Mouse (Mus musculus) gastrocnemius, adult 8-10 months (tissue): ENCODE data around the gene Tlr13. TPM values are rescaled to one million over a fixed set of nuclear protein-coding genes. Genes with fewer than 3 reads are reported as not detected.

Experiments
- DNase-seq, 2 experiments: peaks; one replicate each; pipeline ENCODE4 v3.0.0; 2022; ENCODE audit warnings: low spot score in 2 of 2
- total RNA-seq, 4 experiments: library from RNA; stranded (reverse); gene quantifications; 2 replicates each; pipeline ENCODE4 v1.2.4; 2022

The Tlr13 gene
- total RNA-seq = under 1 TPM in 3 of 4 experiments, not detected in 1; 0.07 to 0.32 (median 0.16) TPM

DNA sequence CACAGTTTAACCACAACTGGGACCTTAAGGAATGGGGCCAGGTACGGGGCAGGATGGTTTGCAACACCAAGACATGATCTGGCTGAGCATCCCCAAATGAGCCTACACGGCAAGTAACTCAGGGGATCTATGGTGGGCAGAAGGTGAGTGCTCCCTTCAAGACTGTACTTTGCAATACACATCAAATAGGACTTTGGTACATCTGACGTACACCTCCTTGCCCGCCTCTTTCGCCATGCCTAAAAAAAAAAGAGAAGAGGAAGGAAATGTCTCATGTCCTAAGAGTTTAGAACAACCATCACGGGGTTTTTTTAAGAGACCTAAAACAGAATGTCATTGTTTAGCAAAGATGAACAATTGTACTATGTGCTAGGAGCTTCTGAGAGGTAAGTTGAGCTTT, at the start of gene Tlr13:
Gene Tlr13, plus strand, starts transcription at position 269 of the 400 bp plus-strand sequence.
- no peak for DNase-seq

DNA sequence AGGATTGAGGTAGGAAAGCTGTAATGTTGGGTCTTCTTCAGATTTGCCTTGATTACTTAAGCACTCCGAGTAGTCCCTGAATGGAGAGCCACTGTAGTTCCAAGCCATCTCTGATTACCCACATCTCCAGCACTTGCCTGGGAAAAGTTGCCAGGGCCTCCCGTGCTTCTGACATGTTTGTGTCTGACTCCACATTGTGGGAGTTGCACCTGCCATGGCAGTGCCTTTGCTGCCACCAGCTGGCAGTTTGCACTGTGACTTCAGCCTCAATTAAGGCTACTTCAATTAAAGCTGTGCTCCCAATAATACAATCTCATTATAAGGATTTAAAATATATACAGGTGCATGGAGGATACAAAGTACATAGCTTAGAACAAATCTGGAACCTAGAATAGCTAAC, 37.5 kb upstream of the Tlr13 start:
- peak; percentile 5 to 17 for DNase-seq

DNA sequence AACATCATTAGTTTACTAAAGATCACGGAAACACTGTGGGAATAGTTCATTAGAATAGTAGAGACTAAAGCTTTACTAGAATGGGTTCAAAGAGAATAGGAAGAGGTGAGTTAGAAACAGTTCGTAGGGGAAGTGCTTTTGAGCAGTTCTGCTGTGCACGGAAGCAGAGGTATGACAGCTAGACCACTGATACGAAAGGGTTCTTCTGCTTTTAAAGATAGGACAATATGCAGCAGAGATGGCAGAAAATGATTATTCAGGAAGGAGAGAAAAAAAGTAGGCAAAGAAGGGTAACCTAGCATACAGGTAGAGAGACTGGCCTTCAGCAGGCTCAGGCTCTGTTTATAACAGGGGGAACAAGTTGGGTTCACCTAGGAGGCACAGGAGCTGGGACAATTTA, 29.1 kb upstream of the Tlr13 start:
- DNase-seq = no peak

DNA sequence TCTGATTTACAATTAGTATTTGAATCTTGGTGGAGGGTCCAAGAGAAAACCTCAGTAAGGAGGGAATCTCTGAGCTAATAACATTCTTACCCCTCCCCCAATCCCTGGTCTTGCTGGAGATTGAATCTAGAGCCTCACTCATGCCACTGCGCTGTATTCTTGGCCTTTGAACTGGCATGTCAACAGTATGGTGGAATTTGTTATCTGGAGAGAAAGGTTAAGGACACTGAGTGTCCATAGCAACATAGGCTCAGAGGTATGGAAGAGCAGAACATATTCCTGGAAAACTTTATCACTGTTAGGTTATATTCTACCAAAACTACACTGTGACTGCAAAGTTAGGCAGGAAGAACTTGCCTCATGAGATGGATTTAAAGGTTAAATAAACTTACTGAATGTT, 28.3 kb upstream of the Tlr13 start:
- no peak for DNase-seq

DNA sequence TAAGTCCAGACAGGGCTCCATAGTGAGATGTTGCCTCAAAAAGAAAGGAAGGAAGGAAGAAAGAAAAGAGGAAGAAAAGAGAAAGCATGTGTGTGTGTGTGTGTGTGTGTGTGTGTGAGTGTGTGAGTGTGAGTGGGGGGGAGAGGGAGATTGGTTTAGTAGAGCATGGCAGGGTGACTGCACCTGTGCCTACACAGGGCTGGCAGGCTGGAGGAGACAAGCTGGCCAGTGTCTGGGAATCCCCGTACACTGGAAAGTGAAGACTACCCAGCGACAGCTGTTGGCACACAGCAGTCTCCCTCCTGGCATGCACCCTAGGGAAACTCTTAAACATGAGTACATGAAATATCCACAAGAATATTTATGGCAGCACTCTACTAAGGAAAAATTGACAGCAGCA, 20.2 kb upstream of the Tlr13 start:
- DNase-seq = no peak

DNA sequence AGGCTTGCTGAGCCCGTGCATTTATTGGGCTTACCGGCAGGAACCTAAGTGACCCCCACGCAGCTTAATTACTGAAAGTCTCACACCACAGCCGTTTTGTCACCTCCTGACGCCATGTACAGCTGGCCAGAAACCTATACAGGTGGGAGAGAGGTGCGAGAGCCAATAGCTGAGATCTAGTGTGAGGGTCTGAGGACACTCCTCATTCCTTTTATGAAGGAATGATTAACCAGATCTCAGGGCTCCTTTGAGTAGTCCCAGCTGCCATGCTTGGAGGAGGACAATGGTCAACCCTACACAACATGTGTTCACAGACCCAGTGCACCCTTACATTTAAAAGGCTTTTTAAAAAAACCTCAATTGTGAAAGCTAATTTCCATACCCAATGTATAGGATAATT, 14.7 kb upstream of the Tlr13 start:
- DNase-seq = no peak

DNA sequence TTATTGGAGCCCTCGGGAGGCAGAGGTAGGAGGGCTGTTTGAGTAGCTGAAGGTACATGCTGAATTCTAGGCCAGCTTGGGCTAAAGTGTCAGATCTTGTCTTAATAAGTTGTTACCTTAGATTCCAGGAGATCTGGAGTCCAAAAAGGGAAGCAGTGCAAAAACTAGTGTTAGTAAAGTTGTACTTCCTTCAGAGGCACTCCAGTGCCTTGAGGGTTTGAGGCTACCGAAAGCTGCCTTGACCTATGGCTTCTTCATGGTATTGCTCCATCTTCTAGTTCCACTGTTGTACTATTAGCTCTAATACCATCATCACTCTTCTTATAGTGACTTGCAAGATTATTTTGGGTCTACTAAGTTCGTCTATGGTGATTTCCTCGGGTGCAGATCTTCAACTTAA, 13.1 kb upstream of the Tlr13 start:
- no peak for DNase-seq

DNA sequence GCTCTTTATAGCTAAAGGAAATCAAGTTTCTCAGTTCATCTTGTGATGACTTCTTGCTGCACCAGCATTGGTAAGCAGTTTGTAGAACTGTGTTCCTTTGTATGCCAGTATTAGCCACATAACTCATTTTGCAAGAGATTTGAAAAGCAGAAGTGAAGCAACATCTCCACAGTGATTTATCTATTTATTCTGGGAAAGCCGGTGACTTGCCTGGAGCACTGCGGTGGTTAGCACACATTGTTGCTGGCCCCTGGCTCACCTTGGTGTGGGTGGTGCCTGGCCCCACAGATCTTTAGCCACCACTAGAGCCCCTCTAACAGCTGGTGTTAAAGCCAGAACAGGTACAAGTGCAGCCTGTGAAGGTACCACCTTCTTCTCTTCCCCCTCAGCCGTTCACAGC, 8.1 kb upstream of the Tlr13 start:
- DNase-seq = no peak

DNA sequence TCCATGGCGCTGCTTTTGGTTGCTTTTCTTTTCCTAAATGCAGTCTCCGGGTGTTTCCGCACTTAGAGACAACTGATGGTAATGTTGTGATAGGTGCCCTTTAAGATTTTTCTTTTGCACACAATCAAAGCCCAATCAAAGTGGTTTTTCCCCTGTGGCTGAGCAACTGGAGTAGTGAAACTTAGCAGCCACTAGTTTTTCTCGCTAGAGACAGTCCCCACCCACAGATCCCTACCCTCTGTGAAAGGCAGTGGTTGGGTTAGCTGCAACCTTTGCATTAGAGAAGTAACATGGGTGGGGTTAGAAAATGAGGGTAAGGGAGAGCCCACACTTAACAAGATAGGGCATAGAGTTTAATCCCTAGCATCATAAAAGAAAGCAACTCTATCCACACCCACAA, 7.5 kb upstream of the Tlr13 start:
- DNase-seq = no peak

DNA sequence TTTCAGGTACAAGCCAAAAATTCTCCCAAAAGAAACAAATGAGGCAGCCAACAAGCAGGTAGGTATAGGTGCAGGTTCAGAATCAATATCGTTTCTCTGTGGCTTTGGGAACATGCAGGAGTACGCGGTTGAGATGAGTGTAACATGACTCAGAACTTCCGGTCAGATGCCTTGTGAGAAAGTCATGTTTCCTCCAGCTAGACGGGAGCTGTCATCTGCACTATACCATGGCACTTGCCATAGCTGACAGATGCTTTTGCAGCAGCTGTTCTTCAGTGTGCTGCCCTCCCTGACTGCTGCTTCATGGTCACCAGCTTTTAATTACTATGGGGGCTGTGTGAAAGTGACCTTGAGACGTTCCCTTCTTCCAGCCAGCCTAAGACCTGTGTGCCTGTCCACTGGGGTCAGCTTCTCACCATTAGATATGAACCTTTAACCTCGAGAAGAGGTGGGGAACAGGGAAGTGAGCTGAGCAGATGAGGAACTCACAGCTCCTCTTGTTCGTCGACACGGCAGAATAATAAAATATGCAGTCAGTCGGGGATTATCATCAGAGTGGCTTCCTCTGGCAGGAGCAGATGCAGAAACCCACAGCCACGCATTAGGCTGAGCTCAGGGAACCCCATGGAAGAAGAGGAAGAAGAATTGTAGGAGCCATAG, 7.0 kb upstream of the Tlr13 start:
- DNase-seq = peak in 1 of 2 experiments; percentile 2

DNA sequence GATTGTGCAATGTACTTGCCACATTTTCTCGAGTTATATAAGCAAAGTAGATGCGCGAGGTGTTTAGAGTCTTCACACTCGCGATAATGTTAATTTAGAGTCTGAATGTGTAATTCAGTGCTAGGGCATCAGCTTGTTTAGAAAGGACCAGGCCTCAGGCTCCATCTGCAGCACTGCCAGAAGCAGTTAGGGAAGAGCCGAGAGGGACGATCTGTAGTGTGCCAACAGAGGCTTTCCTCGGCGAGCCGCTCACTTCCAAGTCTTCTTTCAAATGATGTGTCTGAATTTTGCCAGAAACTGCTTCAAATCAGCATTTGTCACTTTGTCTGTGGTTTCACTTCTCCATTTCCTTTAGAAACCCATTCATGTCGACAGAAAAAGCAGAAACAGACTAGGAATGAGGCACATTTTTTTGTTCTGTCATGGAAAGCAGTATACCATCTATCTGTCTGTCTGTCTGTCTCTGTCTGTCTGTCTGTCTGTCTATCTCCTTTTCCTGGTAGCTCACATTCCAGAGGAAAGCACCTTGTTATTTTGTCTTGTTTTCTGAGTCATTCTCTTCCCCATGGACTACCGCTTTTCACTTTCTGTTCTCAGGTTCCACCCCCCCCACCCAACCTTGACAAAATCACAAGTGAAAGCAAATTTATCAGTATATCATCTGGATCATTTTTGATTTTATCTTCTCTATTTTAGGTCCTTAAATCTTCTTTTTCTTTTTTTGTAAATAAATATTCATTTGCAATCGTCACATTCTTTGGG, 3.5 kb upstream of the Tlr13 start:
- DNase-seq = no peak

DNA sequence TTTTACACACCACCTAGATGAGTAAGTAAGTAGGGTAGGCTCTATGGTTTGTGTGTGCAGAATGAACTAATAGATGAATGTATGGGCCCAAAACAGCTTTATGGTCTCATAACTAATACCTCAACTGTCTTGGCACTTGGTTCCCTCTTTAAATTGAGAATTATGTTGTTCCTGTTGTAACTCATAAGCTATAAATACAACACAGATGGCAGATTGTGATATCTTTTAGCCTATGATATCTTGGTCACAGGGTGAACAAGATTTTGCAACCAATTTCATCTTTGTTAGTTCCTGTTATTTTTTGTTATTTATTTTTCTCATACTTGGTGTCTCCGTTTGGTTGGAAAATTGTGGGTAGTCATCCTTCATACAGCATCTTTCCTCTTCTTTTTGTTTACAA, 5.2 kb downstream of the Tlr13 start:
- no peak for DNase-seq

DNA sequence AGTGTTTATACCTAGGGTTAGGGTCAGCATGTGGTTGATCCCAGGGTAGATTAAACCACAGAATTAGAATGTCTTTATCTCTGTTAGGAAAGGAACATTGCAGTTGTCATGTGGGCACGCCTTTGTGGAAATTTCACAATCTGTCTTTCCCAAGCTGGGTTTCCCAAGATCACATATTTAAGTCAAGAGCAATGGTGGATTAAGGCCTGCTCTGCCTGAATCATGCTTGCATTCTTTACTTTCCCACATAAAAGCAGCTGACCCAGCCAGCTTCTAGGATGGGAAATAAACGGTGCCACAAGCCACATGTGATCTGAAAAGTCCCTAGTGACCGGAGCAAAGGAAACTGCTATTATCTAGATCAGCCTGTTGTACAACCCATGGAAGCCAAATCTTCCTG, 6.5 kb downstream of the Tlr13 start:
- no peak for DNase-seq

DNA sequence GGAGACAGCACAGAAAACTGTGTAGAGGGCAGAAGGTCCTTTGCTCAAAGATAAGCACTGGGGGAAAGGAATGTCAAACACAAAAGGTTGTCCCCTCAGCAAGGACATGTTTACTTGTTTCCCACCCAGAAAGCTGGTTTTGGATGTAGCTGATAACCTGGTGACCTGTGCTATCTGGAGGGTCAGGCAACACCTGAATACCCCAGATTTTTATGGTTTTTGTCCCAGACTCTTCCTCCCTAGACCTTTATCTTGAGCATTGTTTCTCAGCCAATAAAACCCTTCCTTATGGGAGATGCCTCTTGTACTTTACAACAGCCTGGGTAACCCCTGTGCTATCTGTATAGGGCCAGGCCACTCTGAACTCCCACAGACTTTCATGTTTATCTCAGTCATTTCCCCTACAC, 11.2 kb downstream of the Tlr13 start:
- DNase-seq = no peak

DNA sequence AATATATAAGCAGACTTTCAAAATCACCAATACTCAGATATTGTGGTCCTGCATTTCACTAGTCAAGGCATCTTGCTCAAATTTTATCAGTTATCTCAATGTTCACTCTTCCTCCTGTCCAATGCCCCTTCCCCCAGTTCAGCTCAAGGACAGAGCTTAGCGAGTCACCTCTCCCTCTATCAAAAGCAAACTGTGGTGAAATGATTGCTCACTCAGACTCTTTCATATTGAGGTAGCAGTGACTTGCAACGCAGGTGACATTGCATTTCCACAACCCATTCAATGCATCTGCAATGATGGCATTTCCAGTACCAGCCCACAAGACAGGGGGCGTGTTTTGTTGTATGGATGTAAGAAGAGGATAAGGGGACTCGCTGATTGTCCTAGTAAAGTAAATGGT, 12.9 kb downstream of the Tlr13 start:
- no peak for DNase-seq

DNA sequence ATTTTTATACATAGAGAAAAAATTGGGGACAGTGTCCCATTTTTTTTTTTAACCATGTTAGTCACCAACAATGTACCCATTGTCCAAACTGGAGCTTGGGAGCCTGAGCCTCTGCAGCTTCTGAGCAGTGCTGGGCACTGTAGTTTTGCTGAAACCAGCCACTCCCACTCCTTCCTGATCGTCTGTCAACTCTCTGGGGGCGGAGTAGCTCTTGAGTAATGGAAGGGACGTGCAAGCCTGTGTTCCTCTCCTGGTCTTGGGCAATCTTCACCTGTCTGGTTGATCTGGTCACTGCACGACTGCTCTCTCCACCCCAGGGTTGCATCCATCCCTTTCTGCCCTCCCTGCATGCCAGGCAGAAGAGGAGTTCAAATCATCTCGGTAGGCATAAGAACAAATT, 21.0 kb downstream of the Tlr13 start:
- DNase-seq = no peak

DNA sequence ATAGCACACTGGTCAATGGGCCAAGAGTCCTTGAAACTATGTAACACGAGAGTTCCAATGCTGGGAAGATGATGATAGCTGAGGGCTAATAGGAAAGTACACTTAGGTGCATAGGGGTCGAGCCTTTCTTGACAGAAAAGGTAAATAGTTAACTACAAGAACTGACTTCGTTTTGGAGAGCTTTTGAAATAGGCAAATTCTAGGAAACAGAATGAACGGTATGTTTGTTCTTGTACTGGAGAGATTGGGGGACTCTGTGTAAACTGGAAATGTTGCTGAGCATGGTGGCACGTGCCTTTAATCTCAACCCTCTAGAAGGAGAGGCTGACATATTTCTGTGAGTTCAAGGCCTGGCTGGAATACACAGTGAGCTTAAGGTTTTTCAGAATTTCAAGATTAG, 21.6 kb downstream of the Tlr13 start:
- no peak for DNase-seq

DNA sequence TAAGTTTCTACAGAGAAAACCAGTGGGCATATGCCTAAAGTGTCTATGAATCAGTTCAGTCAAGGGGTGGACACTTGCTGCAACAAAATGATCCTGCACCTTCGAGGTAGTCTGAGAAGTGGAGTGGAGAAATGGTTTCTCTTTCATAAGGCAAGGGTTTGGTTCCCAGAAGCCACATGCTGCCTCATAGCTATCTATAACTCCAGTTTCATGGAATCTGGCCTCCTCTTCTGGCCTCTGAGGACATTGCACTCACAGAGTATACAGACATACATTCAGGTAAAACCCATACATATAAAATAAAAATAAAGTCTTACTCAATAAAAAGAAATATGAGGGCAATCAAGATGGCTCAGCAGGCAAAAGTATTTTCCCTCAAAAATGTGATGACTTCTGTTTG, 22.1 kb downstream of the Tlr13 start:
- DNase-seq = no peak

DNA sequence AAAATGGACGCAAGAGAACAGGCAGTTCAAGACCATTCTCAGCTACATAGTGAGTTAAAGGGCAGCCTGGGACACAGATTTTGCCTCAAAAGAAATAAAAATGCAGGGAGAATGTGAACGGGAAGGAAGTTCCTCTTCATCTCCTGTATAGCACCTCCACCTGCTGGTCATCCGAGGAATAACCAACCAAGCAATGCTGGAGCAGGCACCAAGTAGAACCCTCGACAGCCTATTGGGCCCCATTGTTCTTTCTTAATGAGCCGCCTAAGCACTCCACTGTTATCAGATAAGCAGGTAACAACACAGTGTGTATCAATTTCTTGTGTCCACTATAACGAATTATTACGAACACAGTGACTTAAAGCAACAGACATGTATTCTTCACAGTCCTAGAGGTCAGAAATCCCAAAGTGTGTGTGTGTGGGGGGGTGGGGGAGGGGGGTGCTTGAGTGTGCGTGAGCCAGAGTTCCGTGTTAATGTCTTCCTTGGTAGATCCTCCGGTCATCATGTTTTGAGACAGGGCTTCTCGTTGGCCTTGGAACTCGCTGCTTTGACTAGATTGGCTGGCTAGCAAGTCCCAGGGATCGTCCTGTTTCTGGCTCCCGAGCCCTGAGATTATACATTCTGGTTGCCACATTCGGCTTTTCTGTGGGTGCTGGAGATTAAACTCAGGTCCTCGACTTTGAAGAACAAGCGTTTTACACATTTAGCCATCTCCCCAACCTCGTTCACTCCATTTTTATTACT, 28.3 kb downstream of the Tlr13 start:
- peak; percentile 17 to 36 for DNase-seq

DNA sequence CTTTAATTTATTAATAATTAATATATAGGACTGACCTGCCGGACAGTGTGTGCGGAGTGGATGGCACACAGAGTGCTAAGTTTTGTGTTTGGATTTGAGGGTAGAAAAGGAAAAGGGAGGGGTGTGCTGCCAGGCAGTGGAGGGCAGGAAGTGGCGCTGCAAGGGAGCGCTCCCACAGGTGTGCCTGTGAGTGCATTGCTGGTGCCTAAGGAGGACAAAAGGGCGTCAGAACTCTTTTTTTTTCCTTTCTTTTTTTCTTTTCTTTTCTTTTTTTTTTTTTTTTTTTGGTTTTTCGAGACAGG, 28.8 kb downstream of the Tlr13 start:
- DNase-seq = no peak

DNA sequence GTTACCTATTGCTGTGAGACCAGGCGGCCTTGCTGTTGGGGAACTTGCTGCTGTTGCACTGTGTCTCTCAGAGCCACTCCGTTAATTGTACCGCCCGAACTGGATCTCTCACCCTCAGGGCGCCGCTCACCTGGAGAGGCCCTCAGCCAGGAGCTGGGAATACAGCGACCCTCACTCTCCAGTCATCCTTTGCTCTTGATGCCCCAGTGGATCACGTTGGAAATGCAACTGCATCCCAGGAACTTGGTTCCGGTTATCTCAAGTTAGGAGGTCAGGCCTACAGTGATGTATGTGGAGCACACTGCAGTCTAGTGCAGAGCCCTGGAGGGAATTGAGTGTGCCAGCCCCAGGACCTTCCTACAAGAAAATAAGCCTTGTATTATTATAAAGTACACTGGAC, 33.3 kb downstream of the Tlr13 start:
- no peak for DNase-seq

DNA sequence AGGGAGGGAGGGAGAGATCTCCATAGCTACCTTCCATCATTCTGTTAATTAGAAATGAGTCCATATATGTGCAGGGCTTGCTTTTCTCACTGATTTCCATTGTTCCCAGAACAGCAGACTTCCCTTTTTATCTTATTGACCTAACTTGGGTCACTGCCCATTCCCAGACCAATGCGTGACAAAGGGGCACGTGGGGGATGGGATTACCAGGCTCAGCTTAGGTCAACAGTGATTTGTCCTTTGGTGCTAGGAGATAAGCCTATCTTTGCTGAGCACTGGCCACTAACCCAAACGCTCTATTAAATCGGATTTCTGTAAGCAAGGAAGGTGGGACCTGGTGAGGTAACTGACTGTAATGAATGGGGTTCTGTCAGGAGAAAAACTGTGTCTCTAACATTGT, 41.3 kb downstream of the Tlr13 start:
- no peak for DNase-seq

DNA sequence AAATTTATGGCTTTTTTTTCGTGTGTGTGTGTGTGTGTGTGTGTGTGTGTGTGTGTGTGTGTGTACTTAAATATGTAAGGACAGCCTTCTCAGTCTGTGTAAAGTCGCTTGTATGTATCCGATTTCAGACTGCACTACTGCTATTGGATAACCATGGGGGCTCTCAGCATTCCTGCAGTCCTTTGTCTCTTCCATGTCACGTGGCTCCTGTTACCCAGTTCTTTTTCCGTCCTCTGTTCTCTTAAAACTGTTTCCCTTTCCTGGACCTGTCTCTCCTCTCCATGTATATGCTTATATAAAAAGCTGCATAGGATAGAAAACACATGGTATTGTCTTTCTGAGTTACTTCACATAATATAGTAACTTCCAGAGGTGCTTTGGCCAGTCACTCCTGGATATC, 42.7 kb downstream of the Tlr13 start:
- DNase-seq = no peak
